Mouse (Mus musculus): ENCODE data around the gene Cbx3. TPM values are rescaled to one million over a fixed set of nuclear protein-coding genes. Genes with fewer than 3 reads are reported as not detected.

The Cbx3 gene
- 700 and 747 TPM in 2 replicates for polyA plus RNA-seq (2016; fragmentation: Nextera tagmentation; extraction: Ambion mirVana)

GRCm38 (mm10) chr6:51470311-51471178, at the start of gene Cbx3:
Gene Cbx3 (plus strand): TSS chr6:51470360.
- no peaks in the 10 kb centered on the region for H3K9me3 ChIP-seq
- H3K27me3 ChIP-seq (replicated peaks; ENCODE audit: low read depth, poor library complexity, severe bottlenecking) = no peaks in the 10 kb centered on the region
- peak within 1 kb of the TSS; percentile 100 for H3K27ac ChIP-seq (replicated peaks)
- DNase-seq (ENCODE audit: low spot score) = peak; percentile 95
- WGBS = under 1% methylated on average over 98 of the region's 99 CpGs
- H3K36me3 ChIP-seq (replicated peaks) = peaks cover 65% of the 10 kb centered on the region
- H3K4me3 ChIP-seq = peak within 1 kb of the TSS; percentile 98
- H3K4me1 ChIP-seq = peaks cover 34% of the 10 kb centered on the region

- no peaks in the 10 kb centered on the region for H3K9me3 ChIP-seq
- H3K27me3 ChIP-seq (replicated peaks; ENCODE audit: low read depth, poor library complexity, severe bottlenecking) = 0 out of 2 replicates have a peak, but pooled peaks cover 8% of the 10 kb centered on the region
- H3K4me3 ChIP-seq = no peak overlapping the region
- 51% methylated on average over 11 of the region's 11 CpGs for WGBS
- no peaks in the 10 kb centered on the region for H3K36me3 ChIP-seq (replicated peaks)
- no peak for DNase-seq (ENCODE audit: low spot score)
- H3K4me1 ChIP-seq = peaks cover 8% of the 10 kb centered on the region
- no peak overlapping the region for H3K27ac ChIP-seq (replicated peaks)
Observed at GRCm38 (mm10) chr6:51423466-51424122, 46.6 kb upstream of the Cbx3 start.

GRCm38 (mm10) chr6:51424537-51424936, 45.6 kb upstream of the Cbx3 start:
- Histone ChIP-seq H3K36me3 (replicated peaks) (no peaks in the 10 kb centered on the region), H3K4me3 (no peak overlapping the region), H3K4me1 (peaks cover 8% of the 10 kb centered on the region), H3K27ac (replicated peaks) (no peak overlapping the region), H3K9me3 (no peaks in the 10 kb centered on the region), H3K27me3 (replicated peaks; ENCODE audit: low read depth, poor library complexity, severe bottlenecking) (0 out of 2 replicates have a peak, but pooled peaks cover 8% of the 10 kb centered on the region)
- 93% methylated on average over 2 of the region's 2 CpGs for WGBS
- no peak for DNase-seq (ENCODE audit: low spot score)

- Histone ChIP-seq H3K36me3 (replicated peaks) (no peaks in the 10 kb centered on the region), H3K27ac (replicated peaks) (peak within 1 kb of the TSS; percentile 81), H3K27me3 (replicated peaks; ENCODE audit: low read depth, poor library complexity, severe bottlenecking) (peaks cover 74% of the 10 kb centered on the region), H3K9me3 (no peaks in the 10 kb centered on the region), H3K4me1 (peaks cover 21% of the 10 kb centered on the region), H3K4me3 (peak within 1 kb of the TSS; percentile 66)
- 1% methylated on average over 74 of the region's 74 CpGs for WGBS
- peak; percentile 82 for DNase-seq (ENCODE audit: low spot score)
Observed at GRCm38 (mm10) chr6:51432535-51433397, 37.4 kb upstream of the Cbx3 start, which contains the start of gene Nfe2l3. Gene Nfe2l3 (plus strand): TSS chr6:51432670.

- peaks cover 84% of the 10 kb centered on the region for H3K27me3 ChIP-seq (replicated peaks; ENCODE audit: low read depth, poor library complexity, severe bottlenecking)
- H3K4me1 ChIP-seq = peaks cover 21% of the 10 kb centered on the region
- no peaks in the 10 kb centered on the region for H3K36me3 ChIP-seq (replicated peaks)
- no peak overlapping the region for H3K27ac ChIP-seq (replicated peaks)
- DNase-seq (ENCODE audit: low spot score) = no peak
- H3K4me3 ChIP-seq = peak overlapping the region; percentile 66; the same call in 1 of the 2 replicates
- 34% methylated on average over 7 of the region's 7 CpGs for WGBS
- H3K9me3 ChIP-seq = no peaks in the 10 kb centered on the region
Observed at GRCm38 (mm10) chr6:51434270-51434669, 35.9 kb upstream of the Cbx3 start.

- Histone ChIP-seq H3K36me3 (replicated peaks) (no peaks in the 10 kb centered on the region), H3K27me3 (replicated peaks; ENCODE audit: low read depth, poor library complexity, severe bottlenecking) (peaks cover 60% of the 10 kb centered on the region), H3K4me1 (peaks cover 19% of the 10 kb centered on the region), H3K9me3 (no peaks in the 10 kb centered on the region), H3K27ac (replicated peaks) (no peak overlapping the region), H3K4me3 (no peak overlapping the region)
- WGBS = 90% methylated on average over 4 of the region's 4 CpGs
- DNase-seq (ENCODE audit: low spot score) = no peak
Observed at GRCm38 (mm10) chr6:51437665-51438064, 32.5 kb upstream of the Cbx3 start.

GRCm38 (mm10) chr6:51438826-51439330, 31.3 kb upstream of the Cbx3 start:
- Histone ChIP-seq H3K27ac (replicated peaks) (no peak overlapping the region), H3K4me1 (peaks cover 13% of the 10 kb centered on the region), H3K27me3 (replicated peaks; ENCODE audit: low read depth, poor library complexity, severe bottlenecking) (peaks cover 48% of the 10 kb centered on the region), H3K36me3 (replicated peaks) (no peaks in the 10 kb centered on the region), H3K4me3 (no peak overlapping the region), H3K9me3 (no peaks in the 10 kb centered on the region)
- WGBS = 88% methylated on average over 9 of the region's 9 CpGs
- DNase-seq (ENCODE audit: low spot score) = no peak

- peaks cover 15% of the 10 kb centered on the region; the same call in 1 of the 2 replicates for H3K27me3 ChIP-seq (replicated peaks; ENCODE audit: low read depth, poor library complexity, severe bottlenecking)
- no peak overlapping the region for H3K4me3 ChIP-seq
- no peak for DNase-seq (ENCODE audit: low spot score)
- H3K27ac ChIP-seq (replicated peaks) = no peak overlapping the region
- H3K9me3 ChIP-seq = no peaks in the 10 kb centered on the region
- no peaks in the 10 kb centered on the region for H3K36me3 ChIP-seq (replicated peaks)
- H3K4me1 ChIP-seq = peaks cover 14% of the 10 kb centered on the region
- WGBS = 57% methylated on average over 9 of the region's 9 CpGs
Observed at GRCm38 (mm10) chr6:51442191-51442835, 27.8 kb upstream of the Cbx3 start.

- Histone ChIP-seq H3K4me3 (no peak overlapping the region), H3K4me1 (peaks cover 24% of the 10 kb centered on the region), H3K9me3 (no peaks in the 10 kb centered on the region), H3K27me3 (replicated peaks; ENCODE audit: low read depth, poor library complexity, severe bottlenecking) (no peaks in the 10 kb centered on the region), H3K36me3 (replicated peaks) (peaks cover 10% of the 10 kb centered on the region), H3K27ac (replicated peaks) (no peak overlapping the region)
- no peak for DNase-seq (ENCODE audit: low spot score)
- 60% methylated on average over 7 of the region's 7 CpGs for WGBS
Observed at GRCm38 (mm10) chr6:51452927-51453503, 17.1 kb upstream of the Cbx3 start.

GRCm38 (mm10) chr6:51454949-51455348, 15.2 kb upstream of the Cbx3 start:
- Histone ChIP-seq H3K27me3 (replicated peaks; ENCODE audit: low read depth, poor library complexity, severe bottlenecking) (no peaks in the 10 kb centered on the region), H3K4me1 (peaks cover 17% of the 10 kb centered on the region), H3K36me3 (replicated peaks) (peaks cover 26% of the 10 kb centered on the region), H3K4me3 (no peak overlapping the region), H3K9me3 (no peaks in the 10 kb centered on the region), H3K27ac (replicated peaks) (no peak overlapping the region)
- 65% methylated on average over 3 of the region's 3 CpGs for WGBS
- no peak for DNase-seq (ENCODE audit: low spot score)

GRCm38 (mm10) chr6:51456198-51456597, 14.0 kb upstream of the Cbx3 start:
- H3K27me3 ChIP-seq (replicated peaks; ENCODE audit: low read depth, poor library complexity, severe bottlenecking) = no peaks in the 10 kb centered on the region
- H3K27ac ChIP-seq (replicated peaks) = no peak overlapping the region
- 77% methylated on average over 1 of the region's 1 CpGs for WGBS
- H3K9me3 ChIP-seq = no peaks in the 10 kb centered on the region
- H3K36me3 ChIP-seq (replicated peaks) = peaks cover 38% of the 10 kb centered on the region
- no peak for DNase-seq (ENCODE audit: low spot score)
- no peak overlapping the region for H3K4me3 ChIP-seq
- H3K4me1 ChIP-seq = peaks cover 14% of the 10 kb centered on the region; the same call in 1 of the 2 replicates

All from embryonic facial prominence, embryonic 10.5 days (tissue).